Mouse (Mus musculus) stomach, postnatal 0 days (tissue): Measurements from ENCODE around the gene Ubxn1. TPM values are rescaled to one million over a fixed set of nuclear protein-coding genes. Genes with fewer than 3 reads are reported as not detected.

Experiments
- ATAC-seq: fragments of 200-750 bp; cut with Nextera tagmentation; 2 replicates; pipeline ENCODE4 v1.8.0; 2017; ENCODE audit not compliant: low FRiP score, low TSS enrichment
- DNase-seq: peaks from one replicate; pipeline ENCODE4 v3.0.0-alpha.2; 2016; ENCODE audit warnings: low spot score
- H3K27ac ChIP-seq: fragments of 300-500 bp; sonication (generic); replicated peaks from 2 replicates; pipeline ENCODE4 v1.5.1; 2014; ENCODE audit warnings: mild to moderate bottlenecking, control low read depth
- H3K27me3 ChIP-seq: fragments of 300-500 bp; sonication (generic); 2 replicates; pipeline ENCODE4 v1.6.1; 2014; ENCODE audit warnings: low read length; ENCODE audit not compliant: control insufficient read depth, insufficient read depth
- H3K36me3 ChIP-seq: fragments of 300-500 bp; sonication (generic); 2 replicates; pipeline ENCODE4 v1.6.1; 2014; ENCODE audit warnings: low read length, mixed read lengths; ENCODE audit not compliant: control insufficient read depth, insufficient read depth
- H3K4me1 ChIP-seq: fragments of 300-500 bp; sonication (generic); replicated peaks from 2 replicates; pipeline ENCODE4 v1.6.1; 2014; ENCODE audit warnings: antibody characterized with exemption; ENCODE audit not compliant: control insufficient read depth, insufficient read depth
- H3K4me2 ChIP-seq: fragments of 300-500 bp; sonication (generic); replicated peaks from 2 replicates; pipeline ENCODE4 v1.6.1; 2014; ENCODE audit warnings: low read depth, mild to moderate bottlenecking, control low read depth, moderate library complexity
- H3K4me3 ChIP-seq: fragments of 300-500 bp; sonication (generic); 2 replicates; pipeline ENCODE4 v1.5.1; 2014; ENCODE audit warnings: low read depth, low read length, control low read depth
- H3K9ac ChIP-seq: fragments of 300-500 bp; sonication (generic); 2 replicates; pipeline ENCODE4 v1.6.1; 2014; ENCODE audit warnings: mild to moderate bottlenecking, low read length, control low read depth, mixed read lengths
- H3K9me3 ChIP-seq: fragments of 300-500 bp; sonication (generic); 2 replicates; pipeline ENCODE4 v1.6.1; 2016; ENCODE audit warnings: low read length; ENCODE audit not compliant: control insufficient read depth
- CTCF ChIP-seq: IDR thresholded peaks from 2 replicates; pipeline ENCODE4 v1.5.1; 2016; ENCODE audit warnings: antibody characterized with exemption, low read depth, mild to moderate bottlenecking, moderate library complexity
- EP300 ChIP-seq: optimal IDR thresholded peaks from 2 replicates; pipeline ENCODE3; 2016; ENCODE audit warnings: antibody characterized with exemption
- WGBS: fragments of 180-500 bp; shearing (Covaris S2); extraction: QIAGEN DNeasy Blood & Tissue Kit; methylation state at CpG from one replicate; pipeline ENCODE4 v1.1.7; 2014; 5-methylcytosine and 5-hydroxymethylcytosine counted together
- microRNA-seq: library from miRNA; unstranded; fragments of <30 nt; microRNA quantifications from one replicate; pipeline ENCODE4, GENCODE M21; 2016
- polyA plus RNA-seq: library from polyadenylated mRNA; unstranded; fragments of >200 nt; fragmentation: Nextera tagmentation; extraction: Ambion mirVana; gene quantifications from 2 replicates; pipeline ENCODE4 v1.2.1, GENCODE M21; 2015

Ubxn1 gene
- polyA plus RNA-seq, 1 experiment from 2014 or later = 195 TPM

- peak within 1 kb of the TSS; percentile 81 for H3K4me3 ChIP-seq
- ATAC-seq (peak; percentile 98), DNase-seq (peak; percentile 95)
- no peaks in the 10 kb centered on the region for H3K9me3 ChIP-seq
- peak within 1 kb of the TSS; percentile 62 for H3K4me2 ChIP-seq
- peak within 1 kb of the TSS; percentile 79 for H3K9ac ChIP-seq
- no peaks in the 10 kb centered on the region for H3K27me3 ChIP-seq
- WGBS = 1% methylated on average over 45 of the region's 50 CpGs
- no peaks in the 10 kb centered on the region; the same call in 1 of the 2 replicates for H3K4me1 ChIP-seq
- peaks cover 12% of the 10 kb centered on the region for H3K36me3 ChIP-seq
- H3K27ac ChIP-seq = peak within 1 kb of the TSS; percentile 96
- TF ChIP-seq CTCF = no peak
- TF ChIP-seq EP300 = no peak
These were observed 48.9 kb downstream of the Ubxn1 start, which contains the start of gene B3gat3 for GRCm38 (mm10) chr19:8920073-8920736. B3gat3 (plus strand) TSS chr19:8920374.

- Histone ChIP-seq H3K27me3 (no peaks in the 10 kb centered on the region), H3K36me3 (peaks cover 7% of the 10 kb centered on the region), H3K4me1 (no peaks in the 10 kb centered on the region; the same call in 1 of the 2 replicates), H3K4me2 (peak overlapping the region; percentile 62), H3K4me3 (peak overlapping the region; percentile 81), H3K9ac (peak overlapping the region; percentile 79), H3K9me3 (no peaks in the 10 kb centered on the region), H3K27ac (peak overlapping the region; percentile 96)
- peak; percentile 65 for DNase-seq
- no peak for TF ChIP-seq CTCF
- no peak for TF ChIP-seq EP300
- 0% methylated on average over 6 of the region's 6 CpGs for WGBS
- ATAC-seq = peak; percentile 22; the same call in 1 of the 2 replicates
These were observed 49.6 kb downstream of the Ubxn1 start for GRCm38 (mm10) chr19:8920836-8921291.

- H3K4me1 ChIP-seq = no peaks in the 10 kb centered on the region; the same call in 1 of the 2 replicates
- TF ChIP-seq EP300 = no peak
- no peak for TF ChIP-seq CTCF
- H3K9ac ChIP-seq = no peak overlapping the region
- peak overlapping the region; percentile 81; the same call in 1 of the 2 replicates for H3K4me3 ChIP-seq
- no peaks in the 10 kb centered on the region for H3K9me3 ChIP-seq
- peak overlapping the region; percentile 62; the same call in 1 of the 2 replicates for H3K4me2 ChIP-seq
- WGBS = 57% methylated on average over 9 of the region's 9 CpGs
- H3K27ac ChIP-seq = peak overlapping the region; percentile 40; the same call in 1 of the 2 replicates
- DNase-seq (no peak), ATAC-seq (no peak)
- peaks cover 6% of the 10 kb centered on the region; the same call in 1 of the 2 replicates for H3K36me3 ChIP-seq
- no peaks in the 10 kb centered on the region for H3K27me3 ChIP-seq
These were observed 50.4 kb downstream of the Ubxn1 start for GRCm38 (mm10) chr19:8921741-8922140.

Small RNA genes lying within 50 kb of the gene (microRNA-seq; reads per million reads assigned to microRNA genes)
- not detected for gene Mir5136

Other genes with a start within 250 kb of the Ubxn1 start
- gene Chrm1, start 207.7 kb upstream of the Ubxn1 start, polyA plus RNA-seq = 1.4 and 1.8 TPM in 2 replicates
- gene Slc3a2, start 148.1 kb upstream of the Ubxn1 start, polyA plus RNA-seq = 82.5 and 87.0 TPM in 2 replicates
- 55.6 and 55.7 TPM in 2 replicates for gene Wdr74, start 135.7 kb upstream of the Ubxn1 start, polyA plus RNA-seq
- 0.59 and 0.62 TPM in 2 replicates for gene 1700092M07Rik, start 130.8 kb upstream of the Ubxn1 start, polyA plus RNA-seq
- 81.9 and 82.2 TPM in 2 replicates for gene Stx5a, start 130.1 kb upstream of the Ubxn1 start, polyA plus RNA-seq
- gene Nxf1, start 114.4 kb upstream of the Ubxn1 start, polyA plus RNA-seq = 57.5 and 61.6 TPM in 2 replicates
- 114 and 117 TPM in 2 replicates for gene Tmem223, start 100.5 kb upstream of the Ubxn1 start, polyA plus RNA-seq
- gene Tmem179b, start 97.0 kb upstream of the Ubxn1 start, polyA plus RNA-seq = 95.2 and 98.4 TPM in 2 replicates
- gene Taf6l, start 85.1 kb upstream of the Ubxn1 start, polyA plus RNA-seq = 9.7 and 10.5 TPM in 2 replicates
- gene Polr2g, start 72.9 kb upstream of the Ubxn1 start, polyA plus RNA-seq = 103 and 108 TPM in 2 replicates
- 2.3 TPM in 2 replicates for gene Zbtb3, start 68.9 kb upstream of the Ubxn1 start, polyA plus RNA-seq
- 20.8 and 23.1 TPM in 2 replicates for gene Ttc9c, start 52.2 kb upstream of the Ubxn1 start, polyA plus RNA-seq
- 3.6 and 3.9 TPM in 2 replicates for gene Hnrnpul2, start 51.5 kb upstream of the Ubxn1 start, polyA plus RNA-seq
- gene AC129217.1, start 41.7 kb upstream of the Ubxn1 start, polyA plus RNA-seq = not detected in 2 replicates
- gene Bscl2, start 34.0 kb upstream of the Ubxn1 start, polyA plus RNA-seq = 75.9 and 79.4 TPM in 2 replicates
- 7.7 and 8.6 TPM in 2 replicates for gene Gng3, start 32.3 kb upstream of the Ubxn1 start, polyA plus RNA-seq
- 2.3 and 2.6 TPM in 2 replicates for gene Lrrn4cl, start 20.7 kb upstream of the Ubxn1 start, polyA plus RNA-seq
- gene Uqcc3, start 9.4 kb downstream of the Ubxn1 start, polyA plus RNA-seq = 81.2 and 85.2 TPM in 2 replicates
- 47.2 and 47.8 TPM in 2 replicates for gene Lbhd1, start 12.2 kb downstream of the Ubxn1 start, polyA plus RNA-seq
- not detected in 2 replicates for gene Gm49403, start 12.4 kb downstream of the Ubxn1 start, polyA plus RNA-seq
- gene 1810009A15Rik, start 17.4 kb downstream of the Ubxn1 start, polyA plus RNA-seq = 48.2 and 49.9 TPM in 2 replicates
- not detected in 2 replicates for gene Gm49416, start 17.4 kb downstream of the Ubxn1 start, polyA plus RNA-seq
- 19.1 and 19.5 TPM in 2 replicates for gene Ints5, start 21.5 kb downstream of the Ubxn1 start, polyA plus RNA-seq
- gene Ganab, start 26.6 kb downstream of the Ubxn1 start, polyA plus RNA-seq = 32.3 and 33.3 TPM in 2 replicates
- 24.7 and 26.1 TPM in 2 replicates for gene B3gat3, start 48.9 kb downstream of the Ubxn1 start, polyA plus RNA-seq
- 3.0 and 3.6 TPM in 2 replicates for gene Rom1, start 57.9 kb downstream of the Ubxn1 start, polyA plus RNA-seq
- gene Eml3, start 58.1 kb downstream of the Ubxn1 start, polyA plus RNA-seq = 24.6 and 26.6 TPM in 2 replicates
- 68.0 and 69.3 TPM in 2 replicates for gene Mta2, start 70.4 kb downstream of the Ubxn1 start, polyA plus RNA-seq
- 14.9 and 15.8 TPM in 2 replicates for gene Tut1, start 82.4 kb downstream of the Ubxn1 start, polyA plus RNA-seq
- gene Eef1g, start 95.5 kb downstream of the Ubxn1 start, polyA plus RNA-seq = 240 and 247 TPM in 2 replicates
- gene Ahnak, start 117.8 kb downstream of the Ubxn1 start, polyA plus RNA-seq = 86.6 and 103 TPM in 2 replicates
- 10.8 and 12.6 TPM in 2 replicates for gene Scgb1a1, start 216.5 kb downstream of the Ubxn1 start, polyA plus RNA-seq